Mouse (Mus musculus): Measurements from ENCODE around the gene Lcp1.

GRCm38 (mm10) chr14:75188521-75188920 is 57.6 kb downstream of the Lcp1 start:
- TF ChIP-seq GATA1 (IDR thresholded peaks at IDR 0.05; ENCODE audit: borderline replicate concordance, low read length) (no peak), FLI1 (IDR thresholded peaks at IDR 0.05; ENCODE audit: low read length) (no peak)
